Mouse (Mus musculus) layer of hippocampus, adult 11-12 months (tissue): ENCODE measurements around the gene Styx.
"Not testable (repeated sequence)": the region's sequence is repeated elsewhere in the genome, so short reads cannot be mapped to it uniquely, and the experiment has no call there.

ENCODE experiments used
- DNase-seq: peaks from one replicate; pipeline ENCODE4 v3.0.0; 2022; ENCODE audit warnings: low spot score

The Styx gene

DNA sequence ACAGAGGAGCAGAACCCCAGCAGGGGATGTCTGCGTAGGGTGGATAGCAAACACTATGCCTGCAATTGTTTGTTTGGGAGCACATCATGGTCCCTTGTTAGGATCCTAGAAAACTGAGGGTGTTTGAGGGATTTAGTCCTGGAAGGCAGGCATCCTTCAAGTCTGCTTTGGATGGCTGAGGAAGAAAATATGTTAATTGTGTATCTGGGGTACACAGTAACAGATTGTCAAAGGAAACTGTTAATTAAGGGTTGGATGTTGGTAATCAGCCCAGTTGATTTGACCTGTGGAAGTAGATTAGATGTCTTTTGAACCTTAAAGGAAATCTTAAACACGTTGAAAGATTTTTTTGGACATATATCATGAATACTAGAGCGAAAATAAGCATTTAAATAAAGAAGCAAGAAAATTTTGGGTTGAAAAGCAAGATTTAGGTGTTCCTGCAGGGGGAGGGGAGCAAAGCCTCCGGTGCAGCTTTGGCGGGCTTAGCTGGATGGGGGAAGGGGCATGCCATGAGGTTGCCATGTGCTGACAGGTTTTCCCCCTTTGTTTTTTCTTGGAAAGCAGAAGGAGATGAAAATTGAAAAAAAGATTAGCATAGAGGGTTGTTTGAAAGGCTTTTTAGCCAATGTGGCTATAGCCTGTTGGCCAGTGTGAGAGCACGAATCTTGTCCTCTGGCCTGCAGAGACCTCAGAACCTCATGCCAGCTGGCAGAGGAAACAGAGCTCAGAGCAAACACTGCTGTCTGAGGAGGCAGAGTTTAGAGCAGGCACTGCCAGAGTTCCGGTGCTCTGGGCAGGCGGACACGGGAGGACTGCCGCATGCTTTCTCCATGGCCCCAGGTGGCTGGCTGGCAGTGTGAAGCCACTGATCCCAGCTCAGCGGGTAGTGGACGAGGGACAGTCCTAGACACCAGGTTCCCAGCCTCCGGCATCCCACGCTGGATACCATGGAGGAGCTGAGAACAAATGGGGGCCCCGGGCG, 13.6 kb downstream of the Styx start:
- no peak for DNase-seq

DNA sequence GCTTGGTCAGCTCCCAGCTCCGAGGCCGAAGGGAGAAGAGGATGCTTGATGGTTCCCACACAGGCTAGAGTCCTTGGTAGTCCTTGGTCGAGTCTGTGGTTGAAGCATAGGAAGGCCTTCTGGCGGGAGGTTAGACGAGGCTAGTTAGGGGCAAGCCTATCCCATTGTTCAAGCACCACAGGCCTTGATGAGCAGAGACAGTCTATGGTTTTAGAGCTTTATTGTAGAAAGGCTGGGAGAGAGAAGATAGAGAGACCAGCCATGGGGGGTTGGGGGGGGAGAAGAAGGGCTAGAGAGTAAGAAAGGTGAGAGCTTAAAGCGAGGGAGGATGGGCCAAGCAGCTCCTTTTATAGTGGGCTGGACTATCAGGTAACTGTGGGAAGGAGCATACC, 14.3 kb downstream of the Styx start:
- DNase-seq = no peak

DNA sequence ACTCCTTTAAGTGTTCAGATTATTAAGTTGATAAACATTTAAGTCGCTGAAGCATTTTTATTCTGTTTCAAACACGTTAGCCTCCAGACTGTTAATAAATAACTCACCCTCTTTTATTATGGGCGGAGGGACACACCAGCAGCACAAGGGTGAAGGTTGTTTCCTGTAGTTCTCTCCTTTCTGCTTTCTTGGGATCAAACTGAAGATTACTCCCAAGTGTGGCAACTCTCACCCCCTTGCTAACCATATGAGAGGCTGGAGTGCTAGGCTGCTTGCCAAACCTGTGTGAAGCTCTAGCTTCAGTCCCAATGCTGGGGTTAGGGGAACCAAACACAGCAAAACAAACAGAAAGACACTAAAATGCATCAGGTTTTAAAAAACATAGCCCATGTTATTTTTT, 27.9 kb downstream of the Styx start:
- DNase-seq = no peak

DNA sequence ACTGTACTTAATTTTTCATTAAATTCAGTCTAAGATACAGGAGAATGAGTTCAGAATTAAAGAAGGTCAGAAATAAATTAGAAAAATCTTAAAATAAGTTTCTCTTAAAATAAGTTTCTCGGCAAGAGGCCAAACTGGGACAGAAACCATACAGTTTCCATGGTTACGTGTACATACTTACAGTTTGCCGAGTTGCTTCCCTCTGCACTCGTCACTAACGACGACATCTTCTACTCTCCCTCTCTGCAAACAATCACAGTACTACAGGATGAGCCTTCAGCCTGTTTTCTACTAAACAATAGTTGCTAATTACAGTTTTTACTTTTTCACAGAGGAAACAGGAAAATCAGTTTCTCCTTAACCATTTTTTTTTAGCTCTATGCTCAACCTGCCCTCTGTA, 29.9 kb downstream of the Styx start:
- no peak for DNase-seq

DNA sequence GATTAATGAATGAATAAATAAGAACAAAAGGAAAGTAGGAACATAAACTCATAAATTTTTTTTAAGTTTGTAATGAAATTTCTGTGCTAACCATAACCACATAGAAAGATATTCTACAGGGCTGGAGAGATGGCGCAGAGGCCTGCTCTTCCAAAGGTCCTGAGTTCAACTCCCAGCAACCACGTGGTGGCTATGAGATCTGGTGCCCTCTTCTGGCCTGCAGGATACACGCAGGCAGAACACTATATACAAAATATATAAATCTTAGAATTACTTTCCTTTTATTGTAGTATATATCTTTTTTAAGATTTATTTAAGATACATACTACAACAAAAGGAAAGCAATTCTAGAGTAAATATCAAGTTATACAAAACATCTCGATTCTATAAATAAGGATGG, 32.0 kb downstream of the Styx start:
- DNase-seq = no peak

DNA sequence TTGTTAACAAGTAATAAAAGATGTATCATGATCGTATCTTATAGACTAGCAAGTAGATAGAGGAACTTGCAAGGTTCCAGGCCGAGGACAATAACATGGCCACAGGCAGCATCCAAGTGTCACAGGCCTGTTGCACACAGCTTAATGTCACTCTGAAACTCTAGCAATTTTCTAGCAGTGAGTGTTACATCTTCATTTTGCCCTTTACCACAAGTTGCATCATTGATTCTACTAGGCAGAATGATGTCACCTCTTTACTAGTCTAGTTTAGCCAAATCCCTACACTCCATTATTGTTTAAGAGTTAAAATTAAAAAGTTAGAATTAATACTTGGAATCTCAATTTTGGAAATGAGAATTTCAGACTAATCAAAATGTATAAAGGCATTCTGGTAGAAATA, 34.7 kb downstream of the Styx start:
- DNase-seq = no peak

DNA sequence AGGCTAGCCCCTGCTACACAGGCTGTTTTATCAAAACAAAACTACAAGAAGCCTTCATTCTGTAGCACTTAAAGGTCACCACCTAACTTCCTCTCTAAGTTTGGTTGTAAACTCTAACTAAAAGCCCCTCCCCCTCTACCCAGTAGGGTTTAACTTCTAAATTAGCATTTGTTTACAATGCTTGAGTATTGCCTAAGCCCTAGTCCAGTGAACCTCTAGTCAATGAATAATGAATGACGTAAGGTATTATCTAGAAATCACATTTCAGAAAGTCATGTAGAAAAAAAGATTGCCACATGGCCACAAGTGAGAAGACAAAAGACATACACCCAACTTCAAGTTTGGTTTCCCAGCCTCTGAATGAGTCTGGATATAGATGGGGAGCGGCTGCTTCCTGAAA, 36.6 kb downstream of the Styx start:
- no peak for DNase-seq

DNA sequence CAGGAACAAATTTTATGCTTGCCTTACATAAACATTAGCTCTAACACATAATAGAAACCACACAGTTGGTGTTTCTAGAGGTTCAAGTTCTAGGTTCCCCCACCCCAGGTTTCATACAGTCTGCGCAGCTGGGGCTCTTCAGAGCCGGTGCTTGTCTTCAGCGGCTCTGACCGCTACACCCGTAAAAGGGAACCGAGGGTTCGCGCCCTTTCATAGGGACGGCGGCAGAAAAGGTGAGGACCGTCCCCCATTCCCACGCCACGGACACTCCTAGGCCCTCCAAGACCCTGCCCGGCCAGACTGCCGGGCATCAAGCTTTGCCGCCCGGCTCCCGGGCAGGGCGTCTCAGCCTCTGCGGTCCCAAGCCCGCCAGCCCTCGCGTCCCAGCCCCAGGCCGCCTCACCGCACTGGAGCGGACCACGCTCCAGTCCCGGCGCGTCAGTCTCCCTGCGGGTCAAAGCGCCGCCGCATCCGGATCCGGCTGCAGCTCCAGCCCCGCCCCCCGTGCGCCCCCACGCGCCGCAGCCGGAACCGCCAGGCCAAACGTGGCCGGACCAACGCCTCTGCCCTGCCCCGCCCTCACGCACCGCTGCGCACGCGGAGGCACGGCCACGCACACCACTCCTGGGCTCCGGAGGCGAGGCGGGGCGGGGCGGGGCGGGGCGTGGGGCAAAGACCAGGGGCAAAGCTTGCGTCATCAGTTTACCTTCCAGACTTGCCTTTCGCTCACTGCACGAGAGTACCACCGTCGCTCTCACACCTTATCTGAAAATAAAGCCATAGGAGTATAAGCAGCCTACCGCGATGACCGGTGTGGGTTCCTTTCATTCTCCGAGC, 37.7 kb downstream of the Styx start:
- peak; percentile 89 for DNase-seq

DNA sequence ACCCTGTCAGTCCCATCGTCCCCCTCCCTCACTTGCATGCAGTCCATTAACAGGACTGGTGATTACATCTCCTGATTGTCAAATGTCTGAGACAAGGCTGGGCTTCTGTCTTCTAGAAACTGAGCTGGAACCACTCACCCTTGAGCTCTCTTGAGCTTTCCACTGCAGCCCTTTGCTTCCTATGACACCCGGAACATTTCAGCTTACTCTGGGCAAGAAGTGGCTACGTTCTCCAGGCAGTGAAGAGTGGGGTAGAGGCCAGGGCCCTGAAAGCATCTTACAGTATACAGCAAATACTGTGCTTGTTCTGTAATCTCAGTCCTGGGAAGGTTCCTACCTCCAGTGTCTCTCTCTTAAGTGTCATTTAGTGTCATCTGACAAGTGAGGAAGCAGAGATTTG, 38.3 kb downstream of the Styx start:
- no peak for DNase-seq

DNA sequence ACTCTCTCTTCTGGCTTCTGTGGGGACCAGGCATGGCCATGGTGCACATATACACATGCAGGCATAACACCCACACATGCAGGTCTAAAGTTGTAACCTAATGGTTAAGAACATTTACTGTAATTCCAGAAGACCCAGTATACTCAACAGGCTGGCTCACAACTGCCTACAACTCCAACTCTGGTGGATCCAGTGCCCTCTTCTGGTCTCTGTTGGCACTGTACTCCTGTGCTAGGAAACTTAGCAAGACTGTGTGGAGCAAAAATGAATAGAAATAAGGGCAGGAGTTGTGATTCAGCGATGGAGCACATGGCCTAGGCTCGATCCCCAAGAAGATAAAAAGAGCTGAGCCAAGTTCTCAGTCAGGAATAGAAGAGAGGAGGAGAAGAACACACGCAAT, 48.9 kb downstream of the Styx start:
- no peak for DNase-seq

DNA sequence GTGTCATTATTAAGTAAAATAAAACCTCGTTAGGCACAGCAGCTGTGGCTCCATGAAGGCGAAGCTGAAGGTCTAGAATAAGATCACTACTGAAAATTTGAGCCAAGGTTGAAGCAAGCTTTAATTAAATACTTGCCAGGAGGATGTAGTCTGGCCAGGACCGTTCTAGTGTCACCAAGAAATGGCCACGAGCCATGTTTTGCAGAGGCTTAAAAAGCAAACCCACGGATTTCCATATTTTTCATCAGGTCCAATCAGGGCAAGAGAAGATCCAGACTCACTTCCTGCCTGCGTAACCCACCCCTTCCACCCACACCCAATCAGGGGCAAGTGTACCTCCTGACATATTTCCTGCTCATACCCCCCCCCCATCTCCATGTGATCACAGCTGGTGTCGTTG, 52.8 kb downstream of the Styx start:
- DNase-seq = no peak

DNA sequence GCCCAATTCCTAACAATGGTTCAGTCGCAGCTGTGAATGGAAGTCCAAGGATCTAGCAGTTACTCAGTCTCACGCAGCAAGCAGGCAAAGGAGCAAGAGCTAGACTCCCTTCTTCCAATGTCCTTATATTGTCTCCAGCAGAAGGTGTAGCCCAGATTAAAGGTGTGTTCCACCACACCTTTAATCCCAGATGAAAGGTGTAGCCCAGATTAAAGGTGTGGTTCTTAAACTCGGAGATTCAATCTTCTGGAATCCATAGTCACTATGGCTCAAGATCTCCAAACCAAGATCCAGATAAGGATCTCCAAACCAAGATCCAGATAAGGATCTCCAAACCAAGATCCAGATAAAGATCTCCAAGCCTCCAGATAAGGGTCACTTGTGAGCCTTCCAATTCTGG, 53.9 kb downstream of the Styx start, which contains the start of gene Gnpnat1:
Gene Gnpnat1, minus strand, starts transcription at position 101 of the 400 bp plus-strand sequence.
- DNase-seq = not testable (repeated sequence)

DNA sequence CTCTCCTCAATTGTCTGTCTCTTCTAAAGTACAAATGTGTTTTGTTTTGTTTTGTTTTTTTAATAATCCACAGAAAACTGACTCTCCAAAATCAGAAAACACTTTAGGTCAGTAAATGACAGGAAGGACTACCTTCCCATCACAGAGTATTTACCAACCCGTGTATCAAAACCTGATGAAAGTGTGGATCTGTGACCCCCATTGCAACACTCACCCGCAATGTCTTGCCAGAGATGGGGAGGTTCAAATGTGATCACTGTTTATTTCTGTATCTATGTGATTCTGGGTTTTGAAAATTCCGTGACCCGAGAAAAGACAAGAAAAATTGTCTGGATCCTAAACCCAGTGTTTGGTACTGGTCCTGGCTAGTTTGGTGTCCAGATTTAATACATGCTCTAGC, 65.4 kb downstream of the Styx start:
- DNase-seq = no peak

DNA sequence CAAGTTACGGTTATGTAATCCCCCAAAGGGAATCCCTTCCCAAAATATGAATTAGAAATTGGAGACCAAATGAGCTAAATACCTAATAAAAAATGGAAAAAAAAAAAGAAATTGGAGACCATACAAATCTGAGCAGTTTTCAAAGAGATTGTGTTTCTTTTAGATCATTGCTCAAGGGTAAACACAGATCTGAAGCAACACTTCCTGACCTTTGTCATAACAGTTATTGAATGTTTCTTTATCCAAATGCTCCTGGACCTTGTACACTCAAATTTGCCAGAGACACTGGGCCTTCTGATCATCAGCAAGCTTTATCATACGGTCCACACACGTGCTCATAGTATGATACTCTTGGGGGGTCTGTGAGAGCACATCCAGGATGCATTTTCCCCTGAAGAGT, 67.7 kb downstream of the Styx start:
- no peak for DNase-seq

DNA sequence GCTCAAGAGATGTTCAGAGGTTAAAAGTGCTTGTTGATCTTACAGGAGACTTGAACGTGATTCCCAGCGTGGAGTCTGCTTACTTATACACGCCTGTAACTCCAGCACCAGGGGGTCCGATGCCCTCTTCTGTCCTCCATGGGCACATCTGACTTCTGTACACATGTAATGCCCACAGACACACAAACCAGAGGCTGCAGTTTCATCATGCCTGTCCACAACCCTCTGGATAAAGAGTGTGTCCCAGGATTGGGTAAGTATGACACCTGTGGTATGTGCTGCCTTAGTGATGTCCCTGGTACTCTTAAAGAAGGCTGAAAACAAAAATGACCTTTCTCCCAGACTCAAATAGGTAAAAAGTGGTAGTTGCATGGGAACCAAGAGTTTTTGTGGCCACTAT, 68.4 kb downstream of the Styx start:
- DNase-seq = no peak

DNA sequence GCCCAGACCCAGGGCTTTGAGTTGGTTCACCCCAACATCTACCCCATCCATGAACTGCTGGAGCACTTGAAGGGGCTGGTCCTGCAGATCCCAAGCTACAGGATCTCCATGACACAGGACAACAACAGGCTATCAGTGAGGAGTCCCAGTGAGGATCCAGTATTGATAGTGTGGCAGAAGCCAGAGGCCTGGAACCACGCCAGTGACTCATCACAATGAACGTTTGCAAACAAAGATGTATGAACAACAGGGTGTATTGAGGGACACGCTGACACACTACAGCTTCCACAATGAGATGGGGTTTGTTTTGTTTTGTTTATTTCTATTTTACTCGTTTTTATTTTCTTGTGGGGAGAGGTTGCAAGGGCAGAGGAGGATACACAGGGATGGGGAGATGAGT, 71.5 kb downstream of the Styx start:
- peak; percentile 76 for DNase-seq

DNA sequence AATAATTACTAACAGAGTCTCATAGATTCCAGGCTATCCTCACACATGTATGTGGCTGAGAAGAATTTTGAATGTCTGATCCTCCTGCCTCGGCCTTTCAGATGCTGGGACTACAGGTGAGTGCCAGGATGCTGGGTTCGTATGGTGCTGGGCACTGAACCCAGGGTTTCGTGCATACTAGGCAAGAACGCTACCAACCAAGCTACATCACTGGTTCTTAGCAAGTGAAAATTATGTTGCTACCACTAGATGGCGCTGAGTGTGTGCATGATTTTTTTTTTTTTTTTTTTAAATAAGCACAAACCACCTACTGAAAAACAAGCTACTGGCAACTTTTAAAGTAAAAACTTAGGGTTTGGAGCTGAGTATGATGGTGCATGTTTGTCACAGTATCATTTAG, 72.3 kb downstream of the Styx start:
- peak; percentile 43 for DNase-seq

DNA sequence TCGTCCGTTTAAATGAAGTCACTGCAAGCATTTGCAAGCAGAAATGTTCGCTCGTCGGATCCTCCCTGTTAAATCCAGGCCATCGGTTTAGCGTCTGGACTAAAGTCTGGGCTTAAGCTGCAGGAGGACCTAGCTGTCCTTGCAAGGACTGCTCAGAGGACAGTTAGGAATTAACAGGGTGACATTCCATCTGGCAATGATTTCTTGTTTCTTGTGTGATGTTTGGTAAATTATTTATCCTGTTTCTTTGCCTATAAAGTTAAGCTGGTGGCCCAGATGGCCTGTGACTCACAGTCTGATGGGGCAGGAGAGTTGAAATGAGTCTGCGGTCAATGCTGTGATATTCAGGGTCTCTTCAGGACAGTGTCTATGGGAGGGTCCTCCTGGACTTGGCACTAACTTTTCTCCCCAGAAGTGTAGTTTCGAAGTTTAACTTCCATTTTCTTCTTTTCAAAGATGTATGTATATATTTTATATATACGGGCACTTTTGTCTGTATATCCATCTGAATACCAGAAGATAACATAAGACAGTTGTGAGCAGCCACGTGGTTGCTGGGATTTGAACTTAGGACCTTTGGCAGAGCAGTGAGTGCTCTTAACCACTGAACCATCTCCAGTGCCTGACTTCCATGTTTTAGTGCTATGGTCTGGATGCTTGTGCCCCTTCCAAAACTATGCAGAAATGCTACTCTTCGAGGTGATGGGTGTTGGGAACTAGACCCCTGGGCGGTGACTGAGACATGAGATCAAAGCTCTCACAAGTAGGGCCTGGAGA, 79.4 kb downstream of the Styx start:
- DNase-seq = no peak

DNA sequence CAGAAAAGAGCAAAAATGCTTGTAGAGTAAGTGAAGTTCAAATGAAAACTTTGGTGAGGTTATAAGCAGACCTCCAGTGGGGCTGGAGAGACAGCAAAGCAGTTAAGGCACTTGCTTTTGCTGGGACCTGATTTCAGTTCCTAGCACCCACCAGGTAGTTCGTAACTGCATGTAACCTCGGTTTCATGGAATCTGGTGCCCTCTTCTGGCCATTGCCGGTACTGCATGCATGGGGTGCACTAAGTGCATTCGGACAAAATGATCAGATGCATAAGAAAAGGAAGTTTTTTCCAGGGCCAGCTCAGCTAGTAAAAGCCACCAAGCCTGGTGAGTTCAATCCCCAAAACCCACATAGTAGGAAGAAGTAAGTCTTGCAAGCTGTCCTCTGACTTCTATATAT, 81.1 kb downstream of the Styx start:
- DNase-seq = no peak

DNA sequence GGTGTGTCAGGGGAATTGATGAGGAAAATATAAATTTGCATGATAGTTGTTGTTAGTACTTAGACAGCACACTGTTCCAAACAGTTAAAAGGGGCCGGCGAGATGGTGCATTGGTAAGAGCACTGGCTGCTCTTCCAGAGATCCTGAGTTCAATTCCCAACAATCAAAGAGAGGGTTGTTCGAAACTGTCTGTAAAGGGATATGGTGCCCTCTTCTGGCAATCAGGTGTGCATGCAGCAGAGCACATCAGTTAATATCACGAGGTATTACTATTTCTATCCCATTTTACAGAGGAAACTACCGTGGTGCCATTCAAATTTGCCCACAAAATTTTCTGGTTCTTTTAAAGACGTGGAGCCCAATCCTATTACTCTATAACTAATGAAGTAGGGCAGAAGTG, 83.3 kb downstream of the Styx start:
- DNase-seq = no peak

DNA sequence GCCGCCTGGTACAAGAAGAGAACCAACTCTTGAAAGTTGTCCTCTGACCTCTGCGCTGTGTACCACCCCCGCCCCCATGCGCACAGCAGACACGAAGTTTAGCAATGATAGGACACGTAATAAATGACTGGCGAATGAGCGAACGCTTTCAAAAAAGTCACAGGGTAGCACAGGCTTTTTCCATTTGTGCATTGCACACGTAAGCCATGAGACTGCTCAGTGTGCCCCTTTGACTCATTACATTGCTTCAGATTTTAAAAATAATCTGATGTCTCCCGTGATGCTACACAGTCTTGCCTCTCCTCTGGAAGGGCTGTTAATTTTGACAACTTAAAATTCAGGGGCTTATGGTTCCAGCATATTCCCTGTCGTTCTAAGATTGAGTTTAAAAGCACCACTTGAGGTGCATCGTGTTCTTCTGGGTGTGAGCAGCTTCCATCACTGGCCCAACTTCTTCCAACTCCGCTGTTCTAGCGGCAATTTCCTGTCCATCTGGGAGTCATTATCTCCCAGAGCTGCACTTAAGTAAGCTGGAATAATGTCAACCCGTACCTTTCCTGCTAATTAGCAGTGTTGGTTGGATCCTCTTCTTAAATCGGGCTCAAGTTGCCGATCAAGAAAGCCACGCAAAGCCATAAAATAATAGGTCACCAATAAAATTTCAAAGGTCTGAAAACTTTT, 87.5 kb downstream of the Styx start:
- DNase-seq = no peak

DNA sequence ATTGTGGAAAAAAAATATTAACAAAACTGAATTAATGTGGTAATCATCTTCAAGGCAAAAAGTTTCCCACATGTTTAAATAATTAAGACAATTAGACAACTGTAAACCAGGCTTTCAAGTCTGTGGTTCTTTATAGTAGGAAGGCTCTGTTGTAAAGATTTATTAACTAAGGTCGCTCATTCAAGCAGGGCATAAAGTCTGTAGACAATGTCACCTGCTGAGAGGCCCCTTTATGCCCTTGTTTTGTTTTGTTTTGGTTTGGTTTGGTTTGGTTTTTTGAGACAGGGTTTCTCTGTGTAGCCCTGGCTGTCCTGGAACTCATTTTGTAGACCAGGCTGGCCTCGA, 88.0 kb downstream of the Styx start:
- DNase-seq = no peak
